Mouse (Mus musculus) C2C12 (cell line): ENCODE measurements around the gene Mospd3. TPM values are rescaled to one million over a fixed set of nuclear protein-coding genes. Genes with fewer than 3 reads are reported as not detected.

Source experiments
- H3K27me3 ChIP-seq: one replicate; pipeline ENCODE4 v1.6.1; 2011; ENCODE audit not compliant: control insufficient read depth, insufficient read depth, insufficient read length
- H3K36me3 ChIP-seq: one replicate; pipeline ENCODE4 v1.6.1; 2011; ENCODE audit not compliant: control insufficient read depth, insufficient read depth
- H3K4me3 ChIP-seq: one replicate; pipeline ENCODE4 v1.5.1; 2011; ENCODE audit warnings: mild to moderate bottlenecking, control low read depth; ENCODE audit not compliant: poor library complexity, insufficient read depth, severe bottlenecking
- H3K79me2 ChIP-seq: one replicate; pipeline ENCODE4 v1.6.1; 2011; ENCODE audit not compliant: control insufficient read depth, insufficient read depth
- H3K79me3 ChIP-seq: one replicate; pipeline ENCODE4 v1.6.1; 2011; ENCODE audit warnings: low read depth, control low read depth
- H3ac ChIP-seq: one replicate; pipeline ENCODE3; 2011; ENCODE audit warnings: low read depth; ENCODE audit not compliant: control insufficient read depth, insufficient read length
- CEBPB ChIP-seq: IDR thresholded peaks from one replicate; pipeline ENCODE4 v1.6.1; 2011; ENCODE audit warnings: low read depth, mild to moderate bottlenecking, control low read depth, moderate library complexity
- CTCF ChIP-seq: IDR thresholded peaks from one replicate; pipeline ENCODE4 v1.5.1; 2011; ENCODE audit not compliant: control insufficient read depth, insufficient read depth, insufficient read length
- FOSL1 ChIP-seq: IDR thresholded peaks from one replicate; pipeline ENCODE4 v1.8.0; 2011; ENCODE audit warnings: mild to moderate bottlenecking, low read length; ENCODE audit not compliant: poor library complexity, insufficient read depth, severe bottlenecking
- MAX ChIP-seq: IDR thresholded peaks from one replicate; pipeline ENCODE4 v1.6.1; 2011; ENCODE audit warnings: mild to moderate bottlenecking, control low read depth
- MYOD1 ChIP-seq: IDR thresholded peaks from one replicate; pipeline ENCODE4 v1.6.1; 2011; ENCODE audit warnings: low read depth; ENCODE audit not compliant: control insufficient read depth, insufficient read length
- MYOG ChIP-seq: IDR thresholded peaks from one replicate; pipeline ENCODE4 v1.6.1; 2011; ENCODE audit not compliant: control insufficient read depth, insufficient read length; ENCODE audit errors: extremely low read depth
- USF1 ChIP-seq: IDR thresholded peaks from one replicate; pipeline ENCODE4 v1.6.1; 2011; ENCODE audit warnings: low read depth, mild to moderate bottlenecking, control low read depth, moderate library complexity
- long read RNA-seq, 2 experiments: library from polyadenylated mRNA; unstranded; transcript quantifications; one replicate each; pipeline ENCODE4 v2.0.0; 2019 to 2020
- polyA plus RNA-seq: library from polyadenylated mRNA; unstranded; fragments of >200 nt; fragmentation: generic; extraction: Trizol; gene quantifications from one replicate; pipeline ENCODE4 v1.2.1, GENCODE M21; 2012; ENCODE audit warnings: missing spikeins

Mospd3 gene
- 28.6 TPM for polyA plus RNA-seq
- long read RNA-seq, experiment 1, transcript Mospd3-202 (5 exons, 1,318 nt), result major isoform, 20 of 27 reads
- long read RNA-seq, experiment 1, partial matches to known transcripts, result 2 of 27 reads
- long read RNA-seq, experiment 1, other reads (novel, unspliced or antisense), result 3 of 27 reads
- long read RNA-seq, experiment 2, transcript Mospd3-201 (6 exons, 1,456 nt), result major isoform, 6 of 14 reads
- long read RNA-seq, experiment 2, transcript Mospd3-202 (5 exons, 1,318 nt), result major isoform, 6 of 14 reads
- long read RNA-seq, experiment 2, partial matches to known transcripts, result 0 of 14 reads
- long read RNA-seq, experiment 2, other reads (novel, unspliced or antisense), result 2 of 14 reads

- peaks cover 14% of the 10 kb centered on the region for H3K79me2 ChIP-seq
- H3ac ChIP-seq, result peak within 1 kb of the TSS; percentile 60
- peaks cover 4% of the 10 kb centered on the region for H3K79me3 ChIP-seq
- peaks cover 24% of the 10 kb centered on the region for H3K36me3 ChIP-seq
- TF ChIP-seq USF1 (no peak), CTCF (no peak), MYOD1 (no peak), MYOG (no peak), FOSL1 (no peak), CEBPB (no peak), MAX (no peak)
- H3K4me3 ChIP-seq, result peak within 1 kb of the TSS; percentile 59
- H3K27me3 ChIP-seq, result no peaks in the 10 kb centered on the region
Observed at GRCm38 (mm10) chr5:137600619-137601364, at the start of gene Mospd3. TSS of gene Mospd3 (minus strand) at chr5:137601058.

GRCm38 (mm10) chr5:137649669-137650571 lies 49.1 kb upstream of the Mospd3 start:
- Histone ChIP-seq H3K36me3 (peaks cover 7% of the 10 kb centered on the region), H3ac (no peak overlapping the region), H3K27me3 (no peaks in the 10 kb centered on the region), H3K79me2 (no peaks in the 10 kb centered on the region), H3K79me3 (no peaks in the 10 kb centered on the region), H3K4me3 (no peak overlapping the region)
- no peak for TF ChIP-seq USF1

- TF ChIP-seq MAX (no peak), FOSL1 (no peak), MYOG (no peak), USF1 (no peak), MYOD1 (no peak), CTCF (no peak), CEBPB (no peak)
- Histone ChIP-seq H3K79me3 (no peaks in the 10 kb centered on the region), H3K36me3 (peaks cover 7% of the 10 kb centered on the region)
Observed at GRCm38 (mm10) chr5:137649251-137649650, 48.4 kb upstream of the Mospd3 start.

GRCm38 (mm10) chr5:137647827-137648601 lies 47.2 kb upstream of the Mospd3 start:
- no peaks in the 10 kb centered on the region for H3K79me2 ChIP-seq
- no peak overlapping the region for H3K4me3 ChIP-seq
- no peaks in the 10 kb centered on the region for H3K79me3 ChIP-seq
- H3K36me3 ChIP-seq, result peaks cover 3% of the 10 kb centered on the region
- no peak overlapping the region for H3ac ChIP-seq
- H3K27me3 ChIP-seq, result no peaks in the 10 kb centered on the region
- TF ChIP-seq FOSL1 (no peak), MYOD1 (no peak), MYOG (no peak), CEBPB (no peak), USF1 (no peak), CTCF (no peak), MAX (no peak)

More at GRCm38 (mm10) chr5:137649251-137649650, 48.4 kb upstream of the Mospd3 start:
- Histone ChIP-seq H3ac (no peak overlapping the region), H3K4me3 (no peak overlapping the region), H3K79me2 (no peaks in the 10 kb centered on the region), H3K27me3 (no peaks in the 10 kb centered on the region)

- no peaks in the 10 kb centered on the region for H3K79me3 ChIP-seq
- H3K27me3 ChIP-seq, result no peaks in the 10 kb centered on the region
- H3K4me3 ChIP-seq, result no peak within 1 kb of the TSS
- H3ac ChIP-seq, result no peak within 1 kb of the TSS
- TF ChIP-seq USF1, result no peak
- no peak for TF ChIP-seq CTCF
- no peak for TF ChIP-seq MYOG
- TF ChIP-seq MYOD1, result no peak
- no peak for TF ChIP-seq FOSL1
- no peak for TF ChIP-seq CEBPB
- no peak for TF ChIP-seq MAX
- peaks cover 21% of the 10 kb centered on the region for H3K36me3 ChIP-seq
- no peaks in the 10 kb centered on the region for H3K79me2 ChIP-seq
Observed at GRCm38 (mm10) chr5:137645652-137646091, 44.8 kb upstream of the Mospd3 start, which contains the start of gene Irs3. TSS of gene Irs3 (minus strand) at chr5:137645714.
